Mouse (Mus musculus): ENCODE results near the gene Hnrnpll.

GRCm38 (mm10) chr17:79998986-79999385 lies 63.1 kb downstream of the Hnrnpll start:
- no peak for TF ChIP-seq CTCF (IDR thresholded peaks at IDR 0.05; ENCODE audit: extremely low read depth, insufficient read depth, low read length)
- no peak for TF ChIP-seq POLR2A (IDR thresholded peaks at IDR 0.05; ENCODE audit: extremely low read depth, insufficient read depth, low read length)

All from cortical plate, adult 2 months (tissue).